Mouse (Mus musculus): ENCODE data around the gene Ythdc1.
A peak's percentile ranks its signal among the peaks of the same experiment; 100 is the strongest.
"Not testable (repeated sequence)": the region's sequence is repeated elsewhere in the genome, so short reads cannot be mapped to it uniquely, and the experiment has no call there.

Gene Ythdc1

DNA sequence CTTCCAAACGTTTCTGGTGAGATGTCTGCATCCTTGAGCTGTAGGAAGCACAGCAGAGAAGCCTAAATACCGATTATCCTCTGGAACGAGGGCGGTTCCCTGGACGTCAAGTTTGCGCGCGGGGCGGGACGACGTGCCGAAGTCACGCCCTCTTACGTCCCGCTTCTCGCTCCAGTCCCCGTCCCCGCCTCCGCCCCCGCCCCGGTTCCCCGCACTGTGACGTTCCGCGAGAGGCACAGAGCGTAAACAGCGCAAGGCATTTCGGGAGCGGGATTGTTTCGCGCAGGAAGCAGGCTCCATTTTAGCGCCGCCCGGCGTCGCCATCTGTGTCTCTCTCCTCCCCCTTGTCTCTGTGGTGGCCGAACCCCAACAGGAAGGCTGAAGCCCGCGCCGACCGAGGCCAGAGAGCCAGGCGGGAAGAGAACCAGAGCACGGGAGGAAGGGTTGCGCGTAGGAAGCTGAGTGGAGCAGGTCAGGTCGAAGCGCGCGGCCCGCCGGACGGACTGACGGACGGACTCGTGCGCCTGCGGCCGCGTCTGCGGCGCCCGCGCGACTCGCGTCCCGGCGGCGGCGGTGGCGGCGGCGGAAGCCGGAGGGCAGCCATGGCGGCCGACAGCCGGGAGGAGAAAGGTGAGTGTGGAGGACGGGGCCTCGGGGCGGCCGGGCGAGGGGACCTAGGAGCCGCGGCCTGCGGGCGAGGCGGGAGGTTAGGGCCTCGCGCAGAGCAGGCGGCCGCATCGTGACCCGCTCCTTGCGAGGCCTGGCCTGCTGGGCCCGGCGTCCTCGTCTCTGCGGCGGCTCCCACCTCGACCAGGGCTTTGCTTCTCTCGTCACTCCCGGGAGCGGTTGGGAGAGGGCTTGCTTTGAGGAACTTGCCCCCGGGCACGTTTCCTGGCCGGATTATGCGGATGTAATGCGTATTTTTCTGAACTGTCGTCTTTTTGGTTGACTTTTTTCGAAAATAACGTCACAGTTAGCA, at the start of gene Ythdc1:
Gene Ythdc1, plus strand, starts transcription at position 260 of the 979 bp plus-strand sequence.
- peak; percentile 88 to 92 for DNase-seq (ENCODE audit: low spot score in 2 of 2)

DNA sequence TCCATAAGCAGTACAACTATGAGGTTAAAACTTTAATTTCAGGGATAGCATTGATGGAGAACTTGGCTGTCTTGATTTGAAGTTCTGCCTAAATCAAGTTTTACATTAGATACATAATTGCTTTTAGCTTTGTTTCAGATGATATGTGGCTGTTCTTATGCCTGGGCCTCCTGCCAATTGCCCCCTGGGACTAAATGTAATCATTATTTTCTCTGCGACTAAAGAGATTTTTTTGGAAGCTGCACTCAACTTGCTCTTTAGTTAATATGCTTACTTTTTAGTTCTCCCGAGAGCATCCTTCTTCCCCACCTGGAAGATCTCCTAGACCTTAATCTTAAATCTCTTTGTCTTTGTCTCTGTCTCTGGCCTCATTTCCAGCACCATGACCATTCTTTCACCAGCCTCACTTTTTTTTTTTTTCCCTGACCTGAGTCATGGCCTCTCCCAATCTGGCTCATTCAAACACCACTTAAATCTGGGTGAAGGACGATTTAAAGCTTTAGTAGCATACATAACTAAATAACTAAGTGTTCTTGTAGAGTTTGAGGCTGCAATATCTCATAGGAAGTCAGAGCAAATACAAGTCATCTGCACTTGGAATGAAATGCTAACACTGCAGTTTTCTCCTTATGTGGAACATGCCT, 34.9 kb upstream of the Ythdc1 start:
- DNase-seq (ENCODE audit: low spot score in 2 of 2) = no peak

DNA sequence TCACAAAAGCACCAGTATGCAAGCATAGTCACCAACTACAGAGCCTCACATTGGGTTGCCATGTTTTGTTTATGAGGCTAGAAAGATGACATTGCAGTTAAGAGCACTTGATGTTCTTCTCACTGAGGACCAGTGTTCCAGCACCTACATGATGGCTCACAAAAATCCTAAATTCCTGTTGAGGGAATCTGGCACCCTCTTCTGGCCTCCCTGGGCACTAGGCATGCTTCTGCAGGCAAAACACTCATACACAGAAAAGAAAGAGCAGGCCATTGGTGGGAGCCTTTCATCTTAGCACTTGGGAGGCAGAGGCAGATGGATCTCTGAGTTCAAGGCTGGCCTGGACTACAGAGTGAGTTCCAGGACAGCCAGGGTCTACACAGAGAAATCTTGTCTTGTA, 33.0 kb upstream of the Ythdc1 start:
- DNase-seq (ENCODE audit: low spot score in 2 of 2) = no peak

DNA sequence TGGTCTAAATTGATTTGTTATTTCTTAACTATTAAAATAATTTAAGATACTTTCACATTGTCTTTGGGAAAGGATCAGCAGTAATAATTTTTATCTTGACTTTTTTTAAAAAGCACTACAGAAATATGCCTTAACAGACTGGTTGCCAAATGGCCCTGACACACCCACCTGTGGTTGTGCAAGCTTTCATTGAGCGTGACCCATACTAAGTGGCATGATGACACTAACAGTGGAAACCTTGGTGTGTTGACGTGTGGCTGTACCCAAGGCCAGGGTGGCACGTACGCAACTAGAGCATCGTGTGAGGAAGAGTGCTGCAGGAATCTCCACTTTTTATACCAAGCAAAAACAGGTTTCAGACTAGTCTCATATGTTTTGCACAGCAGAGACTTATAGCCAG, 27.1 kb upstream of the Ythdc1 start:
- DNase-seq (ENCODE audit: low spot score in 2 of 2) = no peak

DNA sequence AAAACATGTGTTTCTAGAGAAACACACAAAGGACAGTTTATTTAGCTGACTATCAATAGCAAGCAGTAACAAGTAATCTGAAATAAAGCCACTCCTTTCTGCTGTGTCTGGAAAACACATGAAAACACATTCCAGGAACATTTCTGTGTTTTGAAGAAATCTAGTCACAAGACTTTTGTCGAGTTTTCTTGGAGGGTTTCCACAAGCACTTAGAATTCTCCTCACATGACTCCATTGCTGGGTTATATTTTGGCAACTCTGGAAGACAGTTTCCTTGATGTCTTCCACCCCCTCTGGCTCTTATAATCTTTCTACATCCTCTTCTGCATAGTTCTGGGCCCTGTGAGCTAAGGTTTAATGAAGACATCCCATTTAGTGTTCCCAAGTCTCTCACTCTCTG, 25.6 kb upstream of the Ythdc1 start:
- DNase-seq (ENCODE audit: low spot score in 2 of 2) = no peak

DNA sequence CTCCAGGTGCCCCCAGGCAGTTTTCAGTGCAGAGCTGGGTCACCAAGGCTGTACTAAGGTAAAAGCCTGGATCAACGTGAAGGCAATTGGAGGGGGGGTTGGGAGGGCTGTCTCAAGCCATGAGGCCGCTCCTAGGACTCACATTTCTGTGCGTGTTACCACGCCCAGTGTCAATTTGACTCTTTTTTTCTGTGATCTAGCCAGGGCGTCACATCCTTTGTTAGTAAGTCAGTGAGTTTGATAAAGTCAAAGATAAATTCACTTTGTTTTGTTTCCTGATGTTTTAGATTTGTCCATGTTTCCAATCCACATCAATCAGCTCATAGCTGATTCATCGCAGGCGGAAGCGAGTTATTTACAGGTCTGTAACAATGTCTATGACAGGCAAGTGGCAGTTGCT, 21.0 kb upstream of the Ythdc1 start:
- no peak for DNase-seq (ENCODE audit: low spot score in 2 of 2)

DNA sequence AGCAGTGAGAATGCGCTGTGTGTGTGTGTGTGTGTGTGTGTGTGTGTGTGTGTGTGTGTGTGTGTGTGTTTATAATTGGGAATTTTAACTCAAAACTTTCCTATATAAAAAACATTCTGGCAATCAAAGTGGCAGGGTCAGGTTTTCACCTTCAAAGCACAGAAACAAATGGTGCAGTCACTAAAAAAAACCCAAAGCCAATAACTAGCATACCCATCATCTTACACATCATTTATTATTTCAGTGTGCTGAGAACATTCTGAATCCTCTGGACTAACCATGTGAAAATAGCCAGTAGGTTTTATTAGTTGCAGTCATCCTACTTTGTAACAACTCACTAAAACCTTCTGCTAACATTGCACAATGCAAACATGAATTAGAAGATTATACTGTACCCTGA, 19.8 kb upstream of the Ythdc1 start:
- no peak for DNase-seq (ENCODE audit: low spot score in 2 of 2)

DNA sequence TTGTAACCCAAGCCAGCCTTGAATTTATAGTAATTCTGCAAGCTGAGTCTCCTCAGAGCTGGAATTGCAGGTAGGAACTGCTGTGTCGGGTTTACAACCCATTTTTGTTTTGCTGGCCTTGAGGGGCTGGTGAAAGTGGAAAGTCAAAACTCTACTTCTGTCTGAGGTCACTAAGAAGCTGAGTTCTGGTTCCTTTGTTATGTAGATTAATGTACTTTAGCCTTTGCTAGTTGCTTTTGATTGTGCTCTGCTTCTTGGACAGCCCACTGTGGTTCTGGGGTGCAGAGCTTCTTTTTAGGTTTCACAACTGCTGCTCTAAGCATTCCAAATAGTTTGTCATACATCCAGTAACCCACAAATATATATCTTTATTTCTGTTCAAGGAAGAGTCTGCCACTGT, 17.2 kb upstream of the Ythdc1 start:
- DNase-seq (ENCODE audit: low spot score in 2 of 2) = no peak

DNA sequence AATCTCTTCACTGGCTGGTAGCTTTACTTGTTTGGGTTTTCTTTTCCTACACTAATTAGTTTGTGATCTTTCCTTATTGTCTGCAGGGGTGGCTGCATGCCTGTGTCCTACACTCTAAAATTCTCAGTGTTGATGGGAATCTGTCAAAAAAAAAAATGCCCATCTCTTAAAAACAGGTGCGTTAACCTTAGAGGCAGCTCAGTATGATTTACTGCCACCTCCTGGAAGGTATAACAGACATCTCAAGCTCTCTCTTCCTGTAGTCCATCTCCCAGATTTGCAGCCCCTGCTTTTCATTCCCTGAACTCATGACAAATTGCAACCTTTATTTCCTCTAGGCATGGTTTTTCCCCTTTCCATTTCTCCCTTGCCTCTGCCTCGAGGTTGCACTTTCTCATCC, 14.1 kb upstream of the Ythdc1 start:
- DNase-seq (ENCODE audit: low spot score in 2 of 2) = no peak

DNA sequence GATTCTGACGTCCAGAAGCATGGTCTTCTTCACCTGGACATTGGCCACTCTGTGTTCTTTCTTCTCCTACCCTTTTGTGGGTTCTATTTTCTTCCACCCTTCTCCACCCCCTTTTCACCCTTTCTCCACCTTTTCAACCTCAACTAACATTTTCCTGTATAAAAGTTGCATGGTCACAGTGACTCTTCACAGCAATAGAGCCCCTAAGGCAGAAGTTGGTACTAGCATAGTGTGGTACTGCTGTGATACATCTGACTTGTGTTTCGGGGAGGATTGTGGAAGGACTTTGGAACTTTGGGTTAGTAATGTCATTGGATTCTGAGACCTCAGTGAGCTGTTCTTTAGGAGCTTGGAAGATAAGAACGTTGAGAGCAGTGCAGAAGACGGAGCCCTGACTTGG, 11.8 kb upstream of the Ythdc1 start:
- DNase-seq (ENCODE audit: low spot score in 2 of 2) = no peak

DNA sequence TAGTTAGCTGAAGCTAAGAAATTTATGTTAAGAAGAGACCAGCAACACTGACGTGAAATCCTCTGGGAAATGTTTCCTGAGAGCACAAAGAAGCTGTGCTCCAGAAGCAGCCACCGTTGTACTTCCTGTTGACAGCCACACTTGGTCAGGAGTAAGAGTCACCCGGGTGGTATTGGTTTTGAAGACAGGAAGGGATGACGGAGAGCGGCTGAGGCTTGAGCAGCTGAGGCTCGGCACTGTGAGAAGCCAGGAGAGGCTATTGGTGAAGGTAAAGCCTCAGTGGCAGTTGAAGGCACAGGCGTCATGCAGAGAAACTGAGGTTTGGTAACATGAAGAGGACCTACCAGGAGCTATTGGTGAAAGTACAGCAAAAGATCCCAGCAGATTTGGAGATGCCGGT, 11.2 kb upstream of the Ythdc1 start:
- DNase-seq (ENCODE audit: low spot score in 2 of 2) = no peak

DNA sequence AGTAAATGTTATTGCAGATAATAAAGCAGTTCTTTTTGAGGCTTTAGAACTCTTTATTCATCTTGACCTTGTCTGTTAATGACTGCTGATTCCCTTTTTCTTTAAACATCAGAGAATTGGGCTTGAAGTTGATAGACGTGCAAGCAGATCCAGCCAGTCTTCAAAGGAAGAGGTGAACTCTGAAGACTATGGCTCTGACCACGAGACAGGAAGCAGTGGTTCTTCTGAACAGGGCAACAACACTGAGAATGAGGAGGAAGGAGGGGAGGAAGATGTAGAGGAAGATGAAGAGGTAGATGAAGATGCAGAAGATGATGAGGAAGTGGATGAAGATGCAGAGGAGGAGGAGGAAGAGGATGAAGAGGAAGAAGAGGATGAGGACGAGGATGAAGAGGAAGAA, 12.8 kb downstream of the Ythdc1 start:
- no peak for DNase-seq (ENCODE audit: low spot score in 2 of 2)

DNA sequence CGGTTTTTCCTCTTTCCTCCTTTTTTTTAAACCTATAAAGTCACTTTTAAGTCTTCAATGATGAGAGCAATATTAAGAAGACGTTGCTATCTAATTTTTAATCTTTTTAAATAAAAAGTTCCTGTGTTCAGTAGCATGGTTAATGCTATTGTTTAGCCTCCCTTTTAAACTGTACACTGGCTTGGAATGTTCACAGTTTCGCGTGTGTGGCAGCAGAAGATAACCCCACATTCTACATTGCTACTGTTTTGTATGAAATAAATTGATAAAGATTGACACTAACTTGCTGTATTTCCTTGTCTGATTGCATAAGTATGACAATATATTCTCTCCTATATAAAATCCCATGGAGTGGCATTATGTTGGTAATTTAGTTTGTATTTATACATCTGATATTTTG, 32.4 kb downstream of the Ythdc1 start:
- not testable (repeated sequence) for DNase-seq (ENCODE audit: low spot score in 2 of 2)

DNA sequence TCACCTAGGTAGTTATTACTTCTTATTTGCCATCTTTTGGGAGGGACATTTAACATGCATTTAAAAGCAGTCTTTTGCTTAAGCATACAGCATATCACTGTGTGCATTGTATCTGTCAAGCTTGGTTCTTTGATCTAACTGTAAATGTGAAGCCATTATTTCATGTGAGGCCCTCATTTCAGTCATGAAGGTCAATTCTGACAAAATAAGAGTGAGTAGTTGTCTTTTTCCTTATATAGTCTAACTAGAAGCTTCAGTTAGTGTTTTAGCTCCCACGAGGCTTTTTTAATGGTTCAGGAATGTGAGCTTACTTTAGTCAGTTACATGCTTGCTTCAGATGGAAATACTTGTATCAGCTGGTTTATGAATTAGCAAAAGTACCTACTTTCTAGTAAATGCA, 34.1 kb downstream of the Ythdc1 start:
- DNase-seq (ENCODE audit: low spot score in 2 of 2) = no peak

DNA sequence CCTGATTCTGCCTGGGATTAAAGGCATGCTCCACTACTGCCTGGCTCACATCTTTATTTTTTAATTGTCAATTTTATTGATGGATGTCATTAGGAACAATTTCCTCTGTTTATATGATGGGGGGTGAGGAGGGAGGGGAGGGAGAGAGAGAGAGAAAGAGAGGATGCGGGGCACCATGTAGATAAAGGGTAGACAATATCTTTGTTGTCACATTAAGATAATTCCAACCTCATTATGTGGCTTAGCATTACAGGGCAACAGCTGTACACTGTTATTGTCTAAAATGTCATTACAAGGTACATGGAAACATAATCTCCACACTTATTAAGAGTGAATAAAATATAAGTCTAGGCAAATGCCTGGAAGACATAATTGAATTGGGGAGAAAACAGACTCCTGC, 35.5 kb downstream of the Ythdc1 start:
- DNase-seq (ENCODE audit: low spot score in 2 of 2) = no peak

DNA sequence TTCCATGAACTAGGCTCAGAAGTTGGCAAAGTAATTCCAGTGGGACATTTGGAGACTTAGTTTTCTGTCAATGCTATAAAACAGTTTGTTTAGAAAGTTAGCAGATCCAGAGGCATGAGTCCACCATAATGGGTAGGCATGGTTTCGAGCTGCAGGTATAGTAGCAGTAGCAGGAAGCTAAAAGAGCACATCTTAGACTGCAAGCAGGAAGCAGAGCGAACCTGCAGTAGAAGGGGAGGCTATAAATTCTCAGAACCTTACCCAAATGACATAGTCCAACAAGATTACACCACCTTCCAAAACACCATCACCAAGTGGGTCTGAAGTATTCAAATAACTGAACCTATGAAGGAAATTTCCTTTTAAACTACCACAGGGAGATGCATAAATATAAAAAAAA, 36.2 kb downstream of the Ythdc1 start:
- no peak for DNase-seq (ENCODE audit: low spot score in 2 of 2)

DNA sequence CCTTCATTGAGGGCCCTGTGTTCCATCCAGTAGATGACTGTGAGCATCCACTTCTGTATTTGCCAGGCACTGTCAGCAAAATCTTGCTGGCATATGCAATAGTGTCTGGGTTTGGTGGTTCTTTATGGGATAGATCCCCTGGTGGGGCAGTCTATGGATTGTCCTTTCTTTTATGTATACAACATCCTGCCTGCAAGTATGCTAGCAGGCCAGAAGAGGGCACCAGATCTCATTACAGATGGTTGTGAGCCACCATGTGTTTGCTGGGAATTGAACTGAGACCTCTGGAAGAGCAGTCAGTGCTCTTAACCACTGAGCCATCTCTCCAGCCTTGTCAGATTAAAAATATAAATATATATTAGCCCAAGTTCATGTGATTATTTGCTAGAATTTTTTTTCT, 37.2 kb downstream of the Ythdc1 start:
- DNase-seq (ENCODE audit: low spot score in 2 of 2) = not testable (repeated sequence)

DNA sequence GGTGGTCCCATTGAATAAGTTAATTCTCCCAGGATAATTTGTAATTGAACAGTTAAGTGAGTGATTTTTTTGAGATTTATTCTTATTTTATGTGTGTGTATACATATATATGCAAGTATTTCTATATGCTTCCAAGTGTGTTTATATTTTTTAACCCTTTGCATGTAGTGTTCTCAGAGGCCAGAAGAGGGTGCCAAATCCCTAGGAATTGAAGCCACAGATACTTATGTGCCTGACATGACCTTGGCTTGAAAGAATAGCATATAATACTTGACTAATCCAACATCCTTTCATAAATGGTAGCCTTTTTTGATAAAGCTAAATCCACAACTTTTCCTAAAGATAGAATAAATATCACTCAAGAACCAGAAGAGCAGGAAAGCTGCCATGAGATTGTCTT, 46.1 kb downstream of the Ythdc1 start:
- DNase-seq (ENCODE audit: low spot score in 2 of 2) = peak in 1 of 2 experiments; percentile 8

DNA sequence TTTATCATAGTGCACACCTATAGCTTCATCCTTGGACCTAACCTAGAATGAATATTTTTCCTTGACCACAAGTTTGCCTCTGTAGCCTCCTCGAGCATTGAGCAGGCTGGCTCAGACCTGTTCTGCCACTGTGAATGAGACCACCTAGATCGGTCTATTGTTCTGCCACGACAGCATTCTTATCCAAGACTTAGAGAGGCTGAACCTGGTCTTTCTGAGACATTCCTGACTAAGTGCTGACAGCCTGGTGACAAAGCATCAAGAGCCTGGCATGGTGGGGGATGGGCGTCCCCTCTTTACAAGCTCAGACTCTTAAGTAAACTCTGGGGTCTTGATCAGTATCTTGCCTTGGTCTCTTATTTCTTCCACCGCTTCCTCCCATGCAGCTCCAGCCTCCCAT, 47.6 kb downstream of the Ythdc1 start:
- no peak for DNase-seq (ENCODE audit: low spot score in 2 of 2)

DNA sequence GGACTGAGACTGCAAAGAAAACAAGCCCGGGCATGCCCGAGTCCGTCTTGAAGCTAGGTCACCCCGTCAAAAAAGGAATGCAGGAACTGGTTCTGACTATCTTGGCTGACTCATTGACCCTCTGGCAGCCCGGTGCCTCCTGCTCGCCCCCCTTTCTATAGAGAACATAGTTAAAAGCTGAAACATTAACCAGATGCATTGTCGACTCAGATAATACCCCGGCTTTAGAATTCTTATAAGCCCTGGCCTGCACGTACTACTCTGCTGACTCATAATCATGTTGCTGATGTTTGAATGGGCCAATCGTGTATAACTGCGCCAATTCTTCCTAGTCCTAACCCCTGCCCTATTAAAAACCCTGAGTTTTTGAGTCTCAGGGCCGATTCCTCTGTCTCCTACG, 52.5 kb downstream of the Ythdc1 start:
- not testable (repeated sequence) for DNase-seq (ENCODE audit: low spot score in 2 of 2)

DNA sequence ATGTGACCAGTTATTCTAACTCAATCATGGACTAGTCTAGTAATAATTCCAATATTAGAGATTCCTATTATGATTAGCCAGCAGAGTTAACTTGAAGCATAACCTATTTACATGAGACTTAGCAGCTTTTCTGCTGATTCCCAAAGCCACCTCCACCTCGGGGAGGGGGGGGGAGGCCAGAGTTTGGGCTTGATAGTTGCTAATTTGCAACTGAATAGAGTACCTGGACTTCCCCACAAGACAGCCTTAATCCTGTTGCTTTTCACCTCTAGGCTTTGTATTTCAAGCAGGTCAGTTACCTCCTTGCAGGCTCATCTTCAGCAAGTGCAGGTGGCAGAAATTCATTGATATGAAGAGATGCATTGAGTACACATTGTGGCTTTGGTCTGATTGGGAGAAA, 53.7 kb downstream of the Ythdc1 start:
- DNase-seq (ENCODE audit: low spot score in 2 of 2) = no peak

DNA sequence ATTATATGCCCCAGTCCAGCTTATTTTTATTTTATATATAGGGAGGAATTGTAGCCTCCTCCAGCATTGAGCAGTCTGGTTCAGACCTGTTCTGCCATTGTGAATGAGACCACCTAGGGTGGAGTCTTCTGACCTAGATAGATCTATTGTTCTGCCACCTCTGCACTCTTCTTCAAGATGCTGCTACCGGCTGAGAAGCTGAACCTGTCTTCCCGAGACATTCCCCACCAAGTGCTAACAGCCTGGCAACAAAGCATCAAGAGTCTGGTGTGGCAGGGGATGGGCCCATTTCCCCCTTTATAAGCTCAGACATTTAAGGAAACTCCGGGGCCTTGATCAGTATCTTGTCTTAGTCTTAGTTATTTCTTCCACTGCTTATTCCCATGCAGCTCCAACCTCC, 54.3 kb downstream of the Ythdc1 start:
- DNase-seq (ENCODE audit: low spot score in 2 of 2) = no peak

DNA sequence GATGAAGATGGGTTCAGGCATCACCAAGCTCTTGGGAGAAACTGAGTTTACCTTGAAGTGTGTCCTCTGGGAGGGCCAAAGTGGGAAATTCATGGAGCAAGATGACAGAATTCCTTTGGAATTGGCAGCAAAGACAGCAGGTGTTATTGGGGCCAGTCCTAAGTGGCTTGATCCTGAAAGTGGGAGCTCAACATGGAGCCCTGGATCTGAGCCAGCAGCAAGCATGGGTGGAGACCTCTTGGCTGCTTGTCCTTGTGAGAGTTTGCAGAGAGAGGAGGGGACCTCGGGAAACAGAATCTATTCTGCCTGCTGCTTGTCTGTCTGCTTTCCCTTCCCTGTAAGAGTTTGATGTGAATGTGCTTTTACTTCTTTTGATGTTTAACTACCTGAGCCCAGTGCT, 67.9 kb downstream of the Ythdc1 start:
- no peak for DNase-seq (ENCODE audit: low spot score in 2 of 2)
